Mouse (Mus musculus): ENCODE results near the gene Runx1. TPM values are rescaled to one million over a fixed set of nuclear protein-coding genes. Genes with fewer than 3 reads are reported as not detected.

Runx1 gene
- total RNA-seq, 2 experiments from 2014 or later: 2.0 to 2.1 TPM

DNA sequence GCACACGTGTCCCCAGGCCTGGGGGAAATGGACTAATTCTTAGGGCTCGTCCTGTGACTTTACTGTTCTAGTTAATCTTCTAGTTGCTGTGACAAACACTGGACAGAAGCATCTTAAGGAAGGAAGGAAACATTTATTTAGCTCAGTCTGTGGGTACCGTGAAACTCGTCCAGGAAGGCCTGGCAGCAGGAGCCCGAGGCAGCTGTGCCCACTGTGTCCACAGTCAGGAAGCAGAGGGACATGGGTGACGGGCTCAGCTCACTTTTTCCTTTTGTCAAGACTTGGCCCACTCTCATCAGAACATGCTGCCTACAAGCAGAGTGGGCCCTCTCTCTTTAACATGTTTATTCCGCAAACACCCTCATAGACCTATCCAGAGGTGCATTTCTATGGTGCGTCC lies 18.2 kb downstream of the Runx1 start:
- DNase-seq (ENCODE audit: low spot score): no peak
- intact Hi-C loops (cut with DNase I): no loop called here

DNA sequence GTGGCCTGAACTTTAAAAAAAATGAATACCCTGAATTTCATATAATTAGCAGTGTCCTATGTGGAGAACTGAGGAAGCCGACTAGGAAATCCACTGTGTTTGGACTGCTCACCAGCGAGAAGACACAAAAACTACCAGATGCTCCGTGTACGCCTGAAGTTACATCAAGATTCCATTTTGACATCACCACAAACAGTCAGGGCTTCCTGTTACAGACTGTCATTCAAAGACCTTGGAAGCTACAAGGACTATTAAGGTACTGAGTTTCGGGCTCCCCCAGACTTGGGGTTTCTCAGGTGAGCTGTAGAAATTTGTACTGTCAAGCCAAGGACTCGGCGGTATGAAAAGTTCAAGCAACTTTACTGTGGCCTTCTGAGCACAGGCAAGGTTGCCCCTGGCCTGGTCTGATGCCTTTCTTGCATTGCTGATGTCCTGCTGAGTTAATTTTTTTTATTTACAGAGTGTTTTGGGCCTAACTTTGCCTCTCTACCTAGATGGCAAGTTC lies 22.8 kb downstream of the Runx1 start:
- intact Hi-C loops (cut with DNase I): no loop called here

DNA sequence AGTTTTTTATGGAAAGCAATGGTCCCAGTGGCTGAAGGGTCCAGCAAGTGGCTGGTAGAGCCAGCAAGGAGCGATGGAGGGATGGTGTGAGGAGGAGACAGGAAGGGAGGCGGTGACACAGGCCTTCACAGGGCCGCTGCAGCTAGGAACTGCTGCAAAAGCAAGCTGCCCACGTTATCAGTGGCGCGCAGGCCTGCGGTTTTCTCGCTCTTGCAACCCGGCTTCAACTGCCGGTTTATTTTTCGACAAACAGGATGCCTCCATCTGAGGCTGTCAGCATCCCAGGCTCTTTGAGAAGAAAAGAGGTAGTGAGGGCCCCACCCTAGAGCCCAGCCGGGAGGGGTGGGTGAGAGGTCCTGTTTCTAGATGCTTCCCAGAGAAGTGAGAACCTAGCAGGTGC lies 24.4 kb downstream of the Runx1 start:
- DNase-seq (ENCODE audit: low spot score): no peak
- intact Hi-C loops (cut with DNase I): no loop called here

More for the DNA sequence above, 22.8 kb downstream of the Runx1 start:
- DNase-seq (ENCODE audit: low spot score): no peak

- no peak for DNase-seq (ENCODE audit: low spot score)
- intact Hi-C loops (cut with DNase I): no loop called here
These were observed 25.1 kb downstream of the Runx1 start for GRCm38 (mm10) chr16:92800845-92801244.

- DNase-seq (ENCODE audit: low spot score): no peak
- intact Hi-C loops (cut with DNase I): no loop called here
These were observed 26.0 kb downstream of the Runx1 start for GRCm38 (mm10) chr16:92799940-92800339.

- no peak for DNase-seq (ENCODE audit: low spot score)
- intact Hi-C loops (cut with DNase I): no loop called here
These were observed 31.8 kb downstream of the Runx1 start for GRCm38 (mm10) chr16:92794197-92794596.

DNA sequence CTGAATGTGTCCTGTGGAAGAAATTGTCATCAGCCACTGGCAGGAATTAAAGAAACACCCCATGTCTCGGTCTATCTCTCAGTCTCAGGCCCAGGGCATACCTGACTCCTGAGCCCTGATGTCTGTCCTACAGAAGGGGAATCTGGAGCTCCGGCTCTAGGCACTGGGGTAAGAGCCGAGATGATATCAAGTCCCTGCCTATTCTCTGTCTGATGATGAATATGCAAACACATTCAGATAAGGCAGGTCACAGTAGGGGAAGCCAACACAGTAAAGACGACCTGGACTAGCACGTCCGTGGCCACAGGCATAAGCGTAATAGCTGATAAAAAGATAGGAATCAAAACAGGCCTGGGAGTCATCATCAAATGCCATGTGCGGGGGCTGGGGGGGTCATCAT lies 32.2 kb downstream of the Runx1 start:
- intact Hi-C loops (cut with DNase I): no loop called here
- DNase-seq (ENCODE audit: low spot score): no peak

DNA sequence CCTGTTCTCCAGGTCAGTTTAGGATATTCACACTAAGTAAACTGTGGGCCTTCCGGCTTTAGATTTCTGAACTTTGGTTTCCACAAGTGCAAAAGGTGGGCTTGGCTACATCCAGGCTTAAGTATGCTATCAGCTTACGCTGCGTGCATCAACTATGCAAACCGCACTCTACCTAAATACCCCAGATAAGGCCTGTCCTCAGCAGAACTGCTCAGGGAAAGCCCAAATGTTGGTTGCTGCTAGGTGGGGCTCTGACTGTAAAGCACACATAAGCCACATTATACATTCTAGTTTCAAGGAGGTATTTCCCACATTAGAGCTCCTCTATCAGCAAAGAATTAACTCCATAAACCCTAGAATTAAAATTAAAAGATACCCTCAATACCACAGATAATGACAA lies 33.0 kb downstream of the Runx1 start:
- intact Hi-C loops (cut with DNase I): no loop called here
- no peak for DNase-seq (ENCODE audit: low spot score)

GRCm38 (mm10) chr16:92790601-92791000 lies 35.3 kb downstream of the Runx1 start:
- no peak for DNase-seq (ENCODE audit: low spot score)
- intact Hi-C loops (cut with DNase I): no loop called here

- intact Hi-C loops (cut with DNase I): no loop called here
- DNase-seq (ENCODE audit: low spot score): no peak
These were observed 36.1 kb downstream of the Runx1 start for GRCm38 (mm10) chr16:92789840-92790239.

- intact Hi-C loops (cut with DNase I): no loop called here
- DNase-seq (ENCODE audit: low spot score): no peak
These were observed 37.5 kb downstream of the Runx1 start for GRCm38 (mm10) chr16:92788446-92788845.

DNA sequence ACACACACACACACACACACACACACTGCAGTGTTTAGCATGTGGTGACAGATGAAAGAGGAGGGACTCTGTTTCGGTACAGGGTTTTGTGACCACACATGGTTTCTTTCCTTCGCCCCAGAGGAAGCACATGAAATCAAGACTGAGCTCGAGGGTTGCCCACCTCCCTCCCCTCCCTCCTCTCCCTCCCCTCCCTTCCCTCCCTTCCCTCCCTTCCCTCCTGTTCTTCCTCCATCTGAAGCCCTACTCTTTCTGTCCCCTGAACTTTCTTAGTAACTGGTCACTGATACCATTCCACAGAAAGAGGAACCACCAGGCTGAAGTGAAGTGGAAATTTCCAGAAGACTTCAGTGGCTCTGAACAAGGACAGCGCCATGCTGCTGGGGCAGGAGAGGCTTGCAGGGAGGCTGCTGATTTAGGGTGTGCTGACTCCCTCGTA lies 39.0 kb downstream of the Runx1 start:
- intact Hi-C loops (cut with DNase I): no loop called here
- no peak for DNase-seq (ENCODE audit: low spot score)

- no peak for DNase-seq (ENCODE audit: low spot score)
- intact Hi-C loops (cut with DNase I): no loop called here
These were observed 39.6 kb downstream of the Runx1 start for GRCm38 (mm10) chr16:92786276-92786882.

DNA sequence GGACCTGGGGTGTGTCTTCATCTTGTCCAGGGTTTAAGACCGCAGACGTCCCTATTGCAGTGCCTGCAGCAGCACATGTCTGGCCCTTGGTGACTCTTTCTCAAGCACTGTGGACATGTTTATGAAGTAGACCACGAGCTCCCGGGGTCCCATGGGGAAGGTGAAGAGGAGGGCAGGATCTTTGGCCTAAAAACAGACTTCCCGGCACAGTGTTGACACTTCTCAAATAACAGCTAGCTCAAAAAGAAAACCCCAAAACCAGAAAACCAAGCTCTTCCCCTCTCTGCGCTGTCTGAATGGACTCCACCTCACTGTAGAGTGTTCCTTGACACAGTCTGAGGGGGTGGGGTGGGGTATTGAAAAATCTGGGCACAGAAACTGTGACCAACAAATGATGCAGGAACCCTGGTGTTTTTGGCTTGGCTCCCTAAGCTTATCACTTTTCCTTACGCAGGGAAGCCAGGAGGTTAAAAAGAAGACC lies 42.3 kb downstream of the Runx1 start:
- intact Hi-C loops (cut with DNase I): no loop called here
- DNase-seq (ENCODE audit: low spot score): no peak

GRCm38 (mm10) chr16:92782408-92782807 lies 43.5 kb downstream of the Runx1 start:
- no peak for DNase-seq (ENCODE audit: low spot score)
- intact Hi-C loops (cut with DNase I): no loop called here

GRCm38 (mm10) chr16:92779896-92780435 lies 46.0 kb downstream of the Runx1 start:
- intact Hi-C loops (cut with DNase I): no loop called here
- no peak for DNase-seq (ENCODE audit: low spot score)

DNA sequence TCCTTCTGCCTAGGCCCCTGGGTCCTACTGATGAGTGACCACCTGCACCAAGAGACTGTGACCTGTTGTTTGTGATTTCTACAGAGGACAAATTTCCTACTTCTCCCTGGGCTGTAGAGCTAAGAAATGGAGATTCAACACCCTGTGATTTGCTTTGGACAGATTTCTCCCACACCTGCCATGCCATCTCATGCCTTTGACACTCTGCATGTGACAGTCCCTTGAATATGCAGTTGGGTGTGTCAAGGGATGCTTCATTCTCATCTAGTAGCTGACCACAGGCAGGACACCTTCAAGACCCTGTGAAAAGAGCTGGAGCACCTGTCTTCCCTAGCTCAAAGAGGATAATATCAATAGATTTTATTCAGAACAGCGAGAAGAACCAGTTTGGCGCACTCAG lies 46.8 kb downstream of the Runx1 start:
- no peak for DNase-seq (ENCODE audit: low spot score)
- intact Hi-C loops (cut with DNase I): no loop called here

GRCm38 (mm10) chr16:92778096-92778780 lies 47.7 kb downstream of the Runx1 start:
- intact Hi-C loops (cut with DNase I): no loop called here
- no peak for DNase-seq (ENCODE audit: low spot score)

GRCm38 (mm10) chr16:92767862-92768261 lies 58.1 kb downstream of the Runx1 start:
- DNase-seq (ENCODE audit: low spot score): no peak
- intact Hi-C loops (cut with DNase I): no loop called here

GRCm38 (mm10) chr16:92767423-92767822 lies 58.5 kb downstream of the Runx1 start:
- intact Hi-C loops (cut with DNase I): no loop called here
- DNase-seq (ENCODE audit: low spot score): no peak

GRCm38 (mm10) chr16:92764741-92765396 lies 61.1 kb downstream of the Runx1 start:
- no peak for DNase-seq (ENCODE audit: low spot score)
- intact Hi-C loops (cut with DNase I): no loop called here
